Comparison of ENCODE assay signal across 13 mouse cellular contexts in the genomic region with DNA sequence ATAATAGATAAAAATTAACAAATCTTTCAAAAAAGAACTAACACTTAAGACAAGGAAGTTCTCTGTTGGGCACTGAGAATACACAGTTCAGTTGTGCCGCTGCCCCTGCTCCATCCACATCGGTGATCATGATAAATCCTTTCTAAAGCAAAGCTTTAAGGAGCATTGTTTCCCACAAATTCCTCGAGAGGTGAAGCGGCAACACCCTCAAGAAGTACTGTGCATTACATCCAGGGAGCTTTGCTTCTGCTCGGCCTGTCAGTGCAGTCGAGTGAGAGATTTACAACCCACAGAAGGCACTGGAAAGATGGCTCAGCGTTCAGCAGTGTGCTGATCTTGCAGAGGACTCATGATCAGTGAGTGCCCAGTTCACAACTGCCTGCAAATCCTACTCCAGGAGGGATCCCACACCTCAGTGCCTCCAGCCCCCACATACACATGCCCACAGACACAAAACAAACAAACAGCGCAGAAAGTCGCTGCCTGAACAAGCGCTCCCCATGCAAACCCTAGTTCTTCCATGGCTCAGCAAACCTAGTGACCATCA.
"Had no signal": no experiment of that assay in that cellular context is flagged by ENCODE, and none has a peak within 500 bp of the region (broad histone marks: within the 10 kb centered on the region; RNA-seq: fewer than 3 reads in every experiment).

No protein-coding gene starts in this region.

- H3K4me1 ChIP-seq: liver, embryonic 13.5 days; midbrain, embryonic 12.5 days; midbrain, embryonic 15.5 days had no signal

- H3K9ac ChIP-seq: liver, embryonic 13.5 days; midbrain, embryonic 12.5 days; midbrain, embryonic 15.5 days; neural tube, embryonic 13.5 days had no signal

- H3K4me2 ChIP-seq: liver, embryonic 13.5 days; midbrain, embryonic 12.5 days; midbrain, embryonic 15.5 days; neural tube, embryonic 13.5 days had no signal

- H3K4me3 ChIP-seq: layer of hippocampus, adult 2 months; left cerebral cortex, adult 2 months; liver, embryonic 13.5 days; midbrain, embryonic 12.5 days; midbrain, embryonic 15.5 days; neural tube, embryonic 13.5 days had no signal

- ATAC-seq: inflammation-experienced regulatory T-cells, adult 6 months; intestine, embryonic 16.5 days; midbrain, embryonic 15.5 days had no signal

- H3K27me3 ChIP-seq: liver, embryonic 13.5 days; midbrain, embryonic 12.5 days; midbrain, embryonic 15.5 days; neural tube, embryonic 13.5 days had no signal

- H3K27ac ChIP-seq: layer of hippocampus, adult 2 months; left cerebral cortex, adult 2 months; liver, embryonic 13.5 days; macrophage; midbrain, embryonic 12.5 days; midbrain, embryonic 15.5 days; neural tube, embryonic 13.5 days had no signal

- DNase-seq: layer of hippocampus, postnatal 36 days; liver, embryonic 13.5 days; lung, adult 2 months; thymus, adult 18-20 months; thymus, postnatal 36 days had no signal

- H3K9me3 ChIP-seq: liver, embryonic 13.5 days; midbrain, embryonic 12.5 days; midbrain, embryonic 15.5 days; neural tube, embryonic 13.5 days had no signal
